Mouse (Mus musculus) erythroblast, embryonic 14.5 days (primary cell): ENCODE data around the gene Vipr2. TPM values are rescaled to one million over a fixed set of nuclear protein-coding genes. Genes with fewer than 3 reads are reported as not detected.

Source experiments
- H3K27me3 ChIP-seq: 2 replicates; pipeline ENCODE4 v1.6.1; 2012; ENCODE audit warnings: inconsistent platforms; ENCODE audit not compliant: control insufficient read depth
- H3K36me3 ChIP-seq: 2 replicates; pipeline ENCODE4 v1.6.1; 2012; ENCODE audit warnings: mild to moderate bottlenecking, inconsistent platforms; ENCODE audit not compliant: control insufficient read depth
- H3K4me1 ChIP-seq: 2 replicates; pipeline ENCODE4 v1.6.1; 2012; ENCODE audit warnings: inconsistent platforms; ENCODE audit not compliant: control insufficient read depth
- H3K4me3 ChIP-seq: replicated peaks from 2 replicates; pipeline ENCODE3; 2012; ENCODE audit warnings: moderate library complexity, mild to moderate bottlenecking, inconsistent platforms
- H3K9me3 ChIP-seq: 2 replicates; pipeline ENCODE4 v1.6.1; 2012; ENCODE audit warnings: low read length, inconsistent platforms, mixed read lengths; ENCODE audit not compliant: control insufficient read depth
- GATA1 ChIP-seq: IDR thresholded peaks from 2 replicates; pipeline ENCODE4 v1.6.1; 2012; ENCODE audit warnings: low read length, inconsistent platforms, mixed read lengths
- TAL1 ChIP-seq: IDR thresholded peaks from 3 replicates; pipeline ENCODE4 v1.6.1; 2012; ENCODE audit warnings: low read length, inconsistent platforms, mixed read lengths
- polyA plus RNA-seq: library from polyadenylated mRNA; stranded (reverse); fragments of >175 nt; gene quantifications from 2 replicates; pipeline ENCODE4 v1.2.3, GENCODE M21; 2012

Vipr2 gene
- polyA plus RNA-seq, 1 experiment = not detected

DNA sequence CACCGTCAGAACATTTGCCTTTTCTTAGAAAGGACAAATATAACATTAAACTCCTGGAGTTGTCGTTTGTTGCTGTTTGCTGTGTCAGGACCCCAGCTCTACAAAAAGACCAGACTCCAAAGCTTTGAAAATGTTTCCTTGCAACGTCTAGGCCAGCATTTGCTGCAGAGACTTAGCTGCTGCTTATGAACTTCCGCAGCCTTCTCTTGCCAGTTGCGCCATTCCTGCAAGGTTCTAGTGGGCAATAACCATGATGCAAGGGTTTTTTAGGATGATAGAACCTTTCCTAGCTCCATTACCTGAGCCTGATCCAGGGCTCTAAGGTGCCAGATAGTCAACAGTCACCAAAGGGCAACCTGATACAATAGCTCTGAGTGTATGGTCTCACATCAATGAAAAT is 38.9 kb downstream of the Vipr2 start:
- no peaks in the 10 kb centered on the region for H3K27me3 ChIP-seq
- TF ChIP-seq GATA1 (no peak), TAL1 (no peak)
- no peak overlapping the region for H3K4me3 ChIP-seq
- no peaks in the 10 kb centered on the region for H3K4me1 ChIP-seq
- no peaks in the 10 kb centered on the region for H3K36me3 ChIP-seq
- no peaks in the 10 kb centered on the region for H3K9me3 ChIP-seq

DNA sequence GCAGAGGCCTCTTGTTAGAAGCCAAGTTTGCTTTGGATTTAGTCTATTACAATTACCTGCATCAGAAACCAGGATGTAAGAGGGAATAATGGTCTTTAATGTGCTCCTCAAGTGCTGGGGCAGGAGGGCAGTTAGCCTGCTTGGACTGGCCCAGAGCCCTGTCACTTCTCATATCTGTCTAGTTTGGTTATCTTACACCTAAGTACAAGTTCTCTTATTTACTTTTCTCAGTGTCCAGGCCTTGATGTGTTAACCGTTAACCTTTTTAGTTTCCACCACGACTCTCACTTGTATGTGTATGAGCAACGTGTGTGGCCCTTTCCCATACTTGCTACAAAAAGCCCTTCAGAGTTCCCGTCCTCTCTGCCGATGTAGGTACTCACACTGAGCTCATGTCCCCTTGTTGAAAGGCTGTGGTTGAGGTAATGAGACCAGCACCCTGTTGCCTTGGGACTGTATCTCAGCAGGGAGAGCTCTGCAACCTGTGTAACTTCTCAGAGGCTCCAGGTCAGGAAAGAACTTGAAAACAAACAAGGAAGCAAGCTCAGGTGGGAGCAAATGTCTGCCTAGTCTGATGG is 39.9 kb downstream of the Vipr2 start:
- Histone ChIP-seq H3K4me1 (no peaks in the 10 kb centered on the region), H3K27me3 (no peaks in the 10 kb centered on the region), H3K36me3 (no peaks in the 10 kb centered on the region), H3K4me3 (no peak overlapping the region), H3K9me3 (no peaks in the 10 kb centered on the region)
- TF ChIP-seq GATA1 = no peak
- TF ChIP-seq TAL1 = no peak

DNA sequence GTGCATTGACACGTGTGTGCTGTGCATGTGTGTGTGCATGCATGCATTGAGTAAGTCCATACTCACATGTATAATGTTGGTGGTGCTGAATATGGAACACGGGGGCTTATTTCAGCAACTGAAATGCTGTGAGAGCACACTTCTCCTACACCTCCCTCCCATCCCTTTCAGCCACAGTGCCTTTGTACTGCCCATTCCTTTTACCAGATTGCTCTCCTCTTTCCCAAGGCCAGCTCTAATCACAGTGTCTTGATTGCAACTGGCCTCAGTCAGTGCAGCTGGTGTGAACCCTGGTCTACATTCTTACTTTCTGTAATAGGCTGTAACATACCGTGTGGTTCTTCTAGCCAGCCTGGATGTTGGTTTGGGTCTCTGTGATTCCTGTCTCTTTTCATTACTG is 41.5 kb downstream of the Vipr2 start:
- TF ChIP-seq GATA1 (no peak), TAL1 (no peak)
- no peaks in the 10 kb centered on the region for H3K36me3 ChIP-seq

DNA sequence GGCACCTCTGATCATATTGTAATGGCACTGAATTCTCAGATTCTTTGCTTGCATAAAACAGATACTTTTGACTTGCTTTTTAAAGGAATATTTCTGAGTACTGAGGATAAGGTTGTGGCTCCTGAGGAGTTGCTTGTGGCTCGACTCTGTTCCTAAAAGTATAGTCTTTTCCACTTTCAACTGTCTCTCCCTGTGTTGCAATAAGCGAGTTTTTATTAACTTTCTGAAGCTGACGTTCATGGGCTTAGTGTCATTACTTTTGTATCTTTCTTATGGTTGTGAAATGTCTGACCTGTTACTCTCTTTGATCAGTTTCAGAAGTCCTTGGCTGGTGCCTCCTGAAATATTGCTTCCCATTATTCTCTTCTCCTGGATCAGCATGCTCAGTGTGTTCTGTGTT is 46.3 kb downstream of the Vipr2 start:
- no peaks in the 10 kb centered on the region for H3K9me3 ChIP-seq
- H3K27me3 ChIP-seq = no peaks in the 10 kb centered on the region
- TF ChIP-seq TAL1 (no peak), GATA1 (no peak)
- H3K4me3 ChIP-seq = no peak overlapping the region
- H3K36me3 ChIP-seq = no peaks in the 10 kb centered on the region
- H3K4me1 ChIP-seq = no peaks in the 10 kb centered on the region

More for the DNA sequence above, 41.5 kb downstream of the Vipr2 start:
- Histone ChIP-seq H3K27me3 (no peaks in the 10 kb centered on the region), H3K4me3 (no peak overlapping the region), H3K9me3 (no peaks in the 10 kb centered on the region), H3K4me1 (no peaks in the 10 kb centered on the region)

DNA sequence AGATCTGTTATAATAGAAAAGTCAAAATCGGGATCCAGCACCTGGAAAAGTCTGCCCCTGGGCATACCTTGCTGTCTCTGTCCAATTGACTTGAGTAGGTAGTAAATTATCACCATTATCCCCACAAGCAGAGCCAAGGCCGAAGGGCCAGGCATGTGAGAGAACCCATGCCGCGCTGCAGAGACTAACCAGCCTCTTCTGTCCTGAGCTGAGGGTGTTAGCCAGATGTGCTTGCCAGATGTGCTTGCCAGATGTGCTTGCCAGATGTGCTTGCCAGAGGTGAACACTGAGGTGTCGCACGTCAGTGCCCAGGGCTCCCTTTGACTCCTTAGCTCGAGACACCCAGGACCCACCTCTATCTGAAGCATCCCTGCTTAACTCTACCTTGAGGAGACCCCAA is 53.4 kb downstream of the Vipr2 start:
- Histone ChIP-seq H3K4me3 (no peak overlapping the region), H3K27me3 (no peaks in the 10 kb centered on the region), H3K9me3 (no peaks in the 10 kb centered on the region), H3K4me1 (no peaks in the 10 kb centered on the region), H3K36me3 (no peaks in the 10 kb centered on the region)
- TF ChIP-seq GATA1 = no peak
- no peak for TF ChIP-seq TAL1

DNA sequence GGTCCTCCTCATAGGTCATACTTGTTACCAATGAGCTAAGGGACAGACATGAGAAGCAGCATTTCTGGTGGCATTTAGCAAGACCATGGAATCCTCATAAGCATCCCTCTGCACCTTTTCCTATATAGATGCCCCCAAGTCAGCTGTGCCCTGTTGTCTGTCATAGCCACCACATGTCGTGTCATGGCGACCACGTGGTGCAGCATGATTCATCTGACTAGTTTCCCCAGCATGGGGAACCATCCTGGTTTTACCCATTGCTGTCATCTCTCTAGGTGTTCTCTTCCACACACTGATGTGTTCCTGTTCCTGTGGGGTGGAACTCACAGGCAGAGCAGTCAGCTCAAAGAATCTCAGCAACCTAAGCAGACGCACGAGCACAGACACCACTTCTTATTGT is 55.4 kb downstream of the Vipr2 start:
- no peak for TF ChIP-seq TAL1
- no peak for TF ChIP-seq GATA1
- H3K9me3 ChIP-seq = no peaks in the 10 kb centered on the region
- no peaks in the 10 kb centered on the region for H3K4me1 ChIP-seq
- no peaks in the 10 kb centered on the region for H3K36me3 ChIP-seq
- no peaks in the 10 kb centered on the region for H3K27me3 ChIP-seq
- no peak overlapping the region for H3K4me3 ChIP-seq

DNA sequence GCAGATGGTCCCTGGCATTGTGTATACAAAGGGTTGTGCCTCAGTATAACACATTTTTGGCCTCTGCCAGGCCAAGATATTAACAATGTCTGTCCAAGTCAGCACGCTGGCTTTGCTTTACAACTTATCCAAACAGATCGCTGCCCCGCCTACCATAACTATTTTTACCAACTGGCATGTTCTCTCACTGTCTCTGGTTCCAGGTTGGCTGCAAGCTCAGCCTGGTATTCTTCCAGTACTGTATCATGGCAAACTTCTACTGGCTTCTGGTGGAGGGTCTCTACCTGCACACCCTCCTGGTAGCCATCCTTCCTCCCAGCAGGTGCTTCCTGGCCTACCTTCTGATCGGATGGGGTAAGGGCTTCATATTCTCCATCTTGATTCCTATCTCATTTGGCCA is 58.4 kb downstream of the Vipr2 start:
- TF ChIP-seq TAL1 (no peak), GATA1 (no peak)
- no peaks in the 10 kb centered on the region for H3K9me3 ChIP-seq
- H3K4me3 ChIP-seq = no peak overlapping the region
- no peaks in the 10 kb centered on the region for H3K27me3 ChIP-seq
- no peaks in the 10 kb centered on the region for H3K4me1 ChIP-seq
- no peaks in the 10 kb centered on the region for H3K36me3 ChIP-seq

DNA sequence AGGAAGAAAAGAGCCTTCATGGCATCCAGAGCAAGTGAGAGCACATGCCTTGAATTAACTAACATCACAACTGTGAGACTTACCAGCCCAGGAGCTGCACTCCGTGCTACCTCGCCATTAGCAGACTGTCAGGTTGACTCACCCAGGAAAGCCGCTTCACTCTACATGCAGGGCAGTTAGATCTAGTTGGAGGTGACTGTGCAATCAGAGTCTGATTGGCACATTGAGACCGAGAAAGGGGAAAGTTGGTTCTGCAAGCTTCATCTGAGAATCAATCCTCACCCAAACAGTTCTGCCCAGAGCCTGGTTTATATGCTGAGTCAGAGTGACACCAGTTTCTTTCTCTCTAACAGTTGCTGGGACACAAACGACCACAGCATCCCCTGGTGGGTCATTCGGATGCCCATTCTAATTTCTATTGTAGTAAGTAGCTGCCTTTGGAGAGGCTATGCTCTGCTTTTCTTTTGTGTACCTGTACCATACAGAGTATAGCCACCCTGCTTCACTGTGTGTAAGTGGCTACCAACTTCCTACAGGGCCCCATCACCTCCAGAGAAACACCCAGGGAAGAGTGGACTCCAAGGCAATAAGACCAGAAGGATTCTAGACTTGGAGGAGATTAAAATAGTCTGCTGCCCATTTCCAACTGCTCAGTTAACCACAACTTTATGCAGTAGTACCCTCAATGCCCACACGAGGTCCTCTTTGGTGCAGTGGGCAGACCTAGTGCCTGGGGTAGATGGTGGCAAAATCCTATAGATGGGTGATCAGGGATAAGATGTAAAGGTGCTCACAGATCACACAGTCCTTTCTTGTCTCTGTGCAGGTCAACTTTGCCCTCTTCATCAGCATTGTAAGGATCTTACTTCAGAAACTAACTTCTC is 61.0 kb downstream of the Vipr2 start:
- Histone ChIP-seq H3K4me3 (no peak overlapping the region), H3K36me3 (no peaks in the 10 kb centered on the region)
- no peak for TF ChIP-seq TAL1
- TF ChIP-seq GATA1 = no peak

DNA sequence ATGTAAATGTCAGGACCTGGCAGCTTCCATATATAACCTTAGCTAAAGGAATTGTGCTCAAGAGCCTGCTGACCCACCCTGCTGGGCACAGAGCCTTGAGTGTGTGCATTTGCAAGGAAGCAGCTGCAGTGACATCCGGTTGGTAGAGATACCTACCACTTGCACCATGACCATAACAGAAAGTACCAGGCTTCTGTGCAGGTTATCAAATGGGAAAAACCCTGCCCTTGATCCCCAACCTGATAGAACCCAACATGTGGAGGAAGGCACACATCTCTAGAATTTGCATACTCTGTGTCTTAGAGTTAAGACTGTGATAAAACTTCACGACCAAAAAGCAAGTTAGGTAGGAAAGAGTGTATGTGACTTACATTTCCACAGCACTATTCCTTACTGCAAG is 63.1 kb downstream of the Vipr2 start:
- H3K27me3 ChIP-seq = no peaks in the 10 kb centered on the region
- no peaks in the 10 kb centered on the region for H3K4me1 ChIP-seq
- H3K9me3 ChIP-seq = no peaks in the 10 kb centered on the region
- H3K4me3 ChIP-seq = no peak overlapping the region
- TF ChIP-seq GATA1 (no peak), TAL1 (no peak)
- no peaks in the 10 kb centered on the region for H3K36me3 ChIP-seq

More for the DNA sequence above, 61.0 kb downstream of the Vipr2 start:
- H3K4me1 ChIP-seq = no peaks in the 10 kb centered on the region
- no peaks in the 10 kb centered on the region for H3K27me3 ChIP-seq
- no peaks in the 10 kb centered on the region for H3K9me3 ChIP-seq
